Mouse (Mus musculus): ENCODE data around the gene Cldn5.

Gene Cldn5

DNA sequence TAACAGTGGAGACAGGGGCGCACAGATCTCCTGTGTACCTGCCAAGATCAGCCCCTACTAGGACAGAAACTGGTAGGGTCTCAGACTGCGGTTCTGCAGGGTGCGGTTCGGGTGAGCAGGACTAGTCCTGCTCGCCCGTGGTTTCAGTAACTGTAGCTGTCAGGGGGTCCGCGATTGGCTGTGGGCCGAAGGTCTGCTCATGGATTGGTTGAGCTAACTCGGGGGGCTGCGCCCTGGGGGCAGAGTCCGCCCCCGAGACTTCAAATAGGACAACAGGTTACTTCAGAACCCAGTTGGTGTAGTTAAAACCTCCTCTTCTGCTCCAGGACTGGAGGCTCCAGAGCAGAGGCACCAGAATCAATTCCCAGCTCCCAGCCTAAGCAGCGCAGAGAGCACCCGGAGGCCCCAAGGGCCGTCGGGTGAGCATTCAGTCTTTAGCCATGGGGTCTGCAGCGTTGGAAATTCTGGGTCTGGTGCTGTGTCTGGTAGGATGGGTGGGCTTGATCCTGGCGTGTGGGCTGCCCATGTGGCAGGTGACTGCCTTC, at the start of gene Cldn5:
TSS of gene Cldn5 (plus strand) at position 292 of the 545 bp plus-strand sequence.
- no peak for DNase-seq (ENCODE audit: low spot score)

GRCm38 (mm10) chr16:18727536-18728499, 48.8 kb upstream of the Cldn5 start:
- no peak for DNase-seq (ENCODE audit: low spot score)

DNA sequence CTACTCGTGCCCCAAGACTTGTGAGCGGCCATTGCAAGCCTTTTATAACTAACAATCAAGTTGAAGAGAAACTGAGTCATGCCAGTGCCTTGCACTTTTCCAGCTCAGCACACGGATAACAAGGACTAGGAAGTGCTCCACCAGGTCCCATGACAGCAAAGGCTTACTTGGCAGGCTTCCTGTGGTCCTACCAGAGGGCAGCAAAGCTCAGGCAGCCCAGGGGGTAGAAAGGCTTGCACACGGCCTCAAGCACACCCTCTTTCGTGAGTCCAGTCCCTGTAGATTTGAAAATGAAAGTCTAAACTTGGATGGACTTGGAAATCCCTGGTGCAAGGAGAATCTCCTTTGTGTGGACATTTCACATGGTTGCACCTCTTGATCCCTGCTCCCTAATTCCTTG, 47.5 kb upstream of the Cldn5 start:
- no peak for DNase-seq (ENCODE audit: low spot score)

GRCm38 (mm10) chr16:18730640-18731039, 46.0 kb upstream of the Cldn5 start:
- no peak for DNase-seq (ENCODE audit: low spot score)

- DNase-seq (ENCODE audit: low spot score), result no peak
These were observed 43.3 kb upstream of the Cldn5 start for GRCm38 (mm10) chr16:18733100-18733956.

DNA sequence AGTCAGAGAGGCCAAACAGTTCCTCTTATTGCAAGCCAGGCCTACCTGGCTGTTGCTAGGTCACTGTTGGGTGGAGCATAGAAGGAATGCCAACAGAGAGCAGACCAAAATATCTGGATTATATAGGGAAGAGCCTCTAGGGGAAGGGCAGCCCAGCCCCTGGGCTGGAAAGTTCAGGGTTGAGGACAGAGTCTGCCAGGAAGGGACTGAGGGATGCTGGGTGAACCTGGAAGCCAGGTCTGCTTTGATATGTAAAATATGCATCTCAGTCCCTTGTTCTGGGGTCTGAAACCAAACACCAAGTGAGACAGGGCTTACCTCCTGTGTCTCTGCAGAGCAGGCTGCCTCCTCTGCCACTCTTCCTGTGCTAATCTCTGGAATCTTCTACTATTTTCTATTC, 38.3 kb upstream of the Cldn5 start:
- DNase-seq (ENCODE audit: low spot score), result no peak

GRCm38 (mm10) chr16:18746268-18747122, 30.2 kb upstream of the Cldn5 start:
- DNase-seq (ENCODE audit: low spot score), result no peak

GRCm38 (mm10) chr16:18751101-18751500, 25.5 kb upstream of the Cldn5 start:
- no peak for DNase-seq (ENCODE audit: low spot score)

- DNase-seq (ENCODE audit: low spot score), result no peak
These were observed 24.7 kb upstream of the Cldn5 start for GRCm38 (mm10) chr16:18751885-18752499.

DNA sequence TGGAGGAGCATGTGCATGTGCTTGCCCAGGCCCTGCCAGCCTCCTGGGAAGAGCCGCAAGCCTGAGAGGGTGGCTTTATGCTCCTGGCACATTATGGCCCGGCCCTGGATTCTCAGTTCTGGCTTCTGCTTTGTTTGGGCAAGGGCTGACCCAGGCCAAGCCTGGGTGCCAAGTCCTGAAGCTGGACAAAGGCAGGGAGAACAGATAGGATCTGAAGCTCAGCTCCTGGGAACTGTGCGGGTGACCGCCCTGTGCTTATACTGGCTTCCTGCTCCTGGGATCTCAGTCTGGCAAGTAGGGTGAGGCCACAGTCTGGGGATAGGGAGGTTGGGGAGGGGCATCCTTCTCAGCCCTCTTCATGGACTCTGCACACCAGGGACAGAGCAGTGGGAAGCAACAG, 14.9 kb upstream of the Cldn5 start:
- no peak for DNase-seq (ENCODE audit: low spot score)

DNA sequence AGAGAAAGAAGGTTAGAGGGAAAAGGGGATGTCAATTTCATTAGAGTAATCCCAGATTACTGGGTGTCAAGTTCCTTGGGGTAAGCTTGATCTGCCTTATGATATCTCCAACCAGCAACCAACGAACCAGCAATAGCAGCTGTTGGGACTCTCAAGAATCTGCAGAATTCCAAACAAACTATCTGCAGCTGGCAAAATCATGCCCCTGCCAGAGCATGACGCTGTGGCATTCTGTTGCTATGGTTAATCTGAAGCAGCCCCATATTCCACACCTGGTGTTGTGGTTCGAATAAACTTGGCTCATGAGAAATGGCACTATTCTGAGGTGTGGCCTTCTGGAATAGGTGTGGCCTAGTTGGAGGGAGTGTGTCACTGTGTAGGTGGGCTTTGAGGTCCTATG, 13.7 kb upstream of the Cldn5 start:
- no peak for DNase-seq (ENCODE audit: low spot score)

GRCm38 (mm10) chr16:18766390-18766789, 10.3 kb upstream of the Cldn5 start:
- DNase-seq (ENCODE audit: low spot score), result no peak

- DNase-seq (ENCODE audit: low spot score), result no peak
These were observed 7.1 kb upstream of the Cldn5 start for GRCm38 (mm10) chr16:18769501-18769900.

- DNase-seq (ENCODE audit: low spot score), result no peak
These were observed 2.7 kb upstream of the Cldn5 start for GRCm38 (mm10) chr16:18773936-18774335.

- no peak for DNase-seq (ENCODE audit: low spot score)
These were observed 759 bp upstream of the Cldn5 start for GRCm38 (mm10) chr16:18775621-18776555.

- DNase-seq (ENCODE audit: low spot score), result no peak
These were observed 744 bp downstream of the Cldn5 start for GRCm38 (mm10) chr16:18777101-18778080.

GRCm38 (mm10) chr16:18778461-18778860, 1.8 kb downstream of the Cldn5 start:
- DNase-seq (ENCODE audit: low spot score), result no peak

DNA sequence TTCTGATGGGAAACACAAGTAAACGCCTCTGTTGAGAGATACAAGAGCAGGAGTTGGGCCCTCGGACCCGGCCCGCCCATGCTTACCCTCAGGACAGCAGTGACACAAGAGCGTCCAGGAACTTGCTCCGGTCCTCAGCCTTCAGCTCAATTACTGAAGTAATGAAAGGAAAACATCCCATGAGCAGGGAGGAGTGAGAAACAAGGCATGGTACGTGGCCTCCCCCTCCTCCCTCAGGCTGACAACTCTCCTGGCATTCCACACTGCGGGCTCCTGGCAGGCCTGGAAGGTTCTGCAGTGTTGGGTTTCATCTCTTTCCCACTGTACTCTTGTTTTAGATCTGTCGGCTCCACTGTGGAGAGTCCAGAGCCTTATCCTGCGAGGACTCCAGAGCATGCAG, 5.2 kb downstream of the Cldn5 start:
- no peak for DNase-seq (ENCODE audit: low spot score)

- no peak for DNase-seq (ENCODE audit: low spot score)
These were observed 8.4 kb downstream of the Cldn5 start for GRCm38 (mm10) chr16:18785025-18785424.
